Mouse (Mus musculus): ENCODE measurements around the gene Eps8l1. TPM values are rescaled to one million over a fixed set of nuclear protein-coding genes. Genes with fewer than 3 reads are reported as not detected.

Eps8l1 gene
- polyA plus RNA-seq, 1 experiment from 2014 or later = 8.2 TPM

GRCm38 (mm10) chr7:4447138-4447537 is 13.3 kb upstream of the Eps8l1 start:
- Histone ChIP-seq H3K36me3 (peaks cover 19% of the 10 kb centered on the region), H3K9me3 (no peaks in the 10 kb centered on the region), H3K4me3 (replicated peaks) (no peak overlapping the region), H3K27me3 (no peaks in the 10 kb centered on the region), H3K4me1 (replicated peaks) (peaks cover 8% of the 10 kb centered on the region), H3K9ac (replicated peaks) (no peak overlapping the region), H3K4me2 (replicated peaks) (no peak overlapping the region), H3K27ac (no peak overlapping the region)
- 4% methylated on average over 1 of the region's 1 CpGs for WGBS
- ATAC-seq = no peak

- Histone ChIP-seq H3K9ac (replicated peaks) (no peak overlapping the region), H3K4me1 (replicated peaks) (peaks cover 8% of the 10 kb centered on the region), H3K36me3 (peaks cover 6% of the 10 kb centered on the region; the same call in 1 of the 2 replicates), H3K4me3 (replicated peaks) (no peak overlapping the region), H3K4me2 (replicated peaks) (no peak overlapping the region), H3K9me3 (no peaks in the 10 kb centered on the region), H3K27ac (no peak overlapping the region), H3K27me3 (no peaks in the 10 kb centered on the region)
- WGBS = 95% methylated on average over 3 of the region's 3 CpGs
- no peak for ATAC-seq
Observed at GRCm38 (mm10) chr7:4448439-4448838, 12.0 kb upstream of the Eps8l1 start.

GRCm38 (mm10) chr7:4449211-4449610 is 11.3 kb upstream of the Eps8l1 start:
- peaks cover 8% of the 10 kb centered on the region for H3K4me1 ChIP-seq (replicated peaks)
- no peak overlapping the region for H3K27ac ChIP-seq
- H3K4me3 ChIP-seq (replicated peaks) = no peak overlapping the region
- H3K9me3 ChIP-seq = no peaks in the 10 kb centered on the region
- H3K27me3 ChIP-seq = no peaks in the 10 kb centered on the region
- no peak for ATAC-seq
- whole genome bisulfite sequencing = 14% methylated on average over 2 of the region's 2 CpGs
- H3K4me2 ChIP-seq (replicated peaks) = no peak overlapping the region
- no peaks in the 10 kb centered on the region for H3K36me3 ChIP-seq
- H3K9ac ChIP-seq (replicated peaks) = no peak overlapping the region

GRCm38 (mm10) chr7:4452644-4453043 is 7.8 kb upstream of the Eps8l1 start:
- ATAC-seq = no peak
- no peaks in the 10 kb centered on the region for H3K36me3 ChIP-seq
- H3K4me1 ChIP-seq (replicated peaks) = no peaks in the 10 kb centered on the region
- no peak overlapping the region for H3K4me2 ChIP-seq (replicated peaks)
- H3K9me3 ChIP-seq = no peaks in the 10 kb centered on the region
- 40% methylated on average over 4 of the region's 4 CpGs for WGBS
- no peak overlapping the region for H3K9ac ChIP-seq (replicated peaks)
- H3K4me3 ChIP-seq (replicated peaks) = no peak overlapping the region
- H3K27ac ChIP-seq = no peak overlapping the region
- no peaks in the 10 kb centered on the region for H3K27me3 ChIP-seq

- Histone ChIP-seq H3K27ac (no peak overlapping the region), H3K36me3 (no peaks in the 10 kb centered on the region), H3K4me2 (replicated peaks) (no peak overlapping the region), H3K9ac (replicated peaks) (no peak overlapping the region), H3K9me3 (no peaks in the 10 kb centered on the region), H3K4me3 (replicated peaks) (no peak overlapping the region), H3K27me3 (no peaks in the 10 kb centered on the region), H3K4me1 (replicated peaks) (no peaks in the 10 kb centered on the region)
- WGBS = 13% methylated on average over 12 of the region's 12 CpGs
- no peak for ATAC-seq
Observed at GRCm38 (mm10) chr7:4464194-4464824, 3.8 kb downstream of the Eps8l1 start.

GRCm38 (mm10) chr7:4467801-4468200 is 7.3 kb downstream of the Eps8l1 start:
- no peak overlapping the region for H3K4me2 ChIP-seq (replicated peaks)
- H3K36me3 ChIP-seq = no peaks in the 10 kb centered on the region
- no peaks in the 10 kb centered on the region for H3K9me3 ChIP-seq
- no peak overlapping the region for H3K27ac ChIP-seq
- 72% methylated on average over 3 of the region's 3 CpGs for WGBS
- no peak overlapping the region for H3K4me3 ChIP-seq (replicated peaks)
- H3K4me1 ChIP-seq (replicated peaks) = peaks cover 15% of the 10 kb centered on the region
- H3K27me3 ChIP-seq = peaks cover 20% of the 10 kb centered on the region
- no peak overlapping the region for H3K9ac ChIP-seq (replicated peaks)
- no peak for ATAC-seq

GRCm38 (mm10) chr7:4470275-4471178 is 10.1 kb downstream of the Eps8l1 start:
- peak; percentile 72 for ATAC-seq
- 3% methylated on average over 35 of the region's 35 CpGs for WGBS
- Histone ChIP-seq H3K27ac (no peak overlapping the region), H3K27me3 (peaks cover 48% of the 10 kb centered on the region), H3K4me2 (replicated peaks) (peak overlapping the region; percentile 65), H3K36me3 (no peaks in the 10 kb centered on the region), H3K9ac (replicated peaks) (peak overlapping the region; percentile 65), H3K4me3 (replicated peaks) (peak overlapping the region; percentile 44), H3K4me1 (replicated peaks) (peaks cover 15% of the 10 kb centered on the region), H3K9me3 (no peaks in the 10 kb centered on the region)

- no peaks in the 10 kb centered on the region for H3K9me3 ChIP-seq
- H3K4me1 ChIP-seq (replicated peaks) = peaks cover 15% of the 10 kb centered on the region
- peak overlapping the region; percentile 65 for H3K9ac ChIP-seq (replicated peaks)
- H3K4me3 ChIP-seq (replicated peaks) = peak overlapping the region; percentile 44
- peak; percentile 86 for ATAC-seq
- H3K36me3 ChIP-seq = no peaks in the 10 kb centered on the region
- H3K4me2 ChIP-seq (replicated peaks) = peak overlapping the region; percentile 65
- H3K27me3 ChIP-seq = peaks cover 54% of the 10 kb centered on the region
- 2% methylated on average over 24 of the region's 24 CpGs for WGBS
- H3K27ac ChIP-seq = no peak overlapping the region
Observed at GRCm38 (mm10) chr7:4471179-4471555, 10.7 kb downstream of the Eps8l1 start.

GRCm38 (mm10) chr7:4473940-4474339 is 13.5 kb downstream of the Eps8l1 start:
- no peak for ATAC-seq
- Histone ChIP-seq H3K4me2 (replicated peaks) (no peak overlapping the region), H3K36me3 (no peaks in the 10 kb centered on the region), H3K27me3 (peaks cover 65% of the 10 kb centered on the region), H3K27ac (no peak overlapping the region), H3K9ac (replicated peaks) (peak overlapping the region; percentile 44; the same call in 1 of the 2 replicates), H3K9me3 (no peaks in the 10 kb centered on the region), H3K4me3 (replicated peaks) (no peak overlapping the region), H3K4me1 (replicated peaks) (peaks cover 31% of the 10 kb centered on the region)
- WGBS = 9% methylated on average over 19 of the region's 19 CpGs

- H3K4me1 ChIP-seq (replicated peaks) = peaks cover 24% of the 10 kb centered on the region
- H3K27ac ChIP-seq = peak overlapping the region; percentile 76
- under 1% methylated on average over 39 of the region's 39 CpGs for WGBS
- peak overlapping the region; percentile 67 for H3K9ac ChIP-seq (replicated peaks)
- H3K4me2 ChIP-seq (replicated peaks) = peak overlapping the region; percentile 84
- ATAC-seq = peak; percentile 96
- H3K9me3 ChIP-seq = no peaks in the 10 kb centered on the region
- peaks cover 49% of the 10 kb centered on the region for H3K27me3 ChIP-seq
- H3K36me3 ChIP-seq = peaks cover 25% of the 10 kb centered on the region
- H3K4me3 ChIP-seq (replicated peaks) = peak overlapping the region; percentile 47
Observed at GRCm38 (mm10) chr7:4478021-4478795, 17.7 kb downstream of the Eps8l1 start.

GRCm38 (mm10) chr7:4478796-4479291 is 18.4 kb downstream of the Eps8l1 start:
- peak overlapping the region; percentile 39; the same call in 1 of the 2 replicates for H3K27ac ChIP-seq

More at GRCm38 (mm10) chr7:4478796-4479291, 18.4 kb downstream of the Eps8l1 start:
- peak overlapping the region; percentile 47 for H3K4me3 ChIP-seq (replicated peaks)
- H3K9me3 ChIP-seq = no peaks in the 10 kb centered on the region
- 2% methylated on average over 16 of the region's 16 CpGs for WGBS
- H3K9ac ChIP-seq (replicated peaks) = peak overlapping the region; percentile 67
- ATAC-seq = peak; percentile 7; the same call in 1 of the 2 replicates
- H3K4me1 ChIP-seq (replicated peaks) = peaks cover 24% of the 10 kb centered on the region
- peaks cover 32% of the 10 kb centered on the region for H3K36me3 ChIP-seq
- peaks cover 42% of the 10 kb centered on the region for H3K27me3 ChIP-seq
- peak overlapping the region; percentile 84 for H3K4me2 ChIP-seq (replicated peaks)
